Mouse (Mus musculus) c-Kit-negative CD71-positive TER-119-positive erythroid progenitor cells, embryonic 14.5 days (primary cell): Measurements from ENCODE around the gene Mbnl1.
"Not testable (repeated sequence)": the region's sequence is repeated elsewhere in the genome, so short reads cannot be mapped to it uniquely, and the experiment has no call there.

Experiments
- DNase-seq: peaks from one replicate; pipeline ENCODE4 v3.0.0-alpha.2; 2013; ENCODE audit warnings: low read depth, low spot score

Mbnl1 gene

DNA sequence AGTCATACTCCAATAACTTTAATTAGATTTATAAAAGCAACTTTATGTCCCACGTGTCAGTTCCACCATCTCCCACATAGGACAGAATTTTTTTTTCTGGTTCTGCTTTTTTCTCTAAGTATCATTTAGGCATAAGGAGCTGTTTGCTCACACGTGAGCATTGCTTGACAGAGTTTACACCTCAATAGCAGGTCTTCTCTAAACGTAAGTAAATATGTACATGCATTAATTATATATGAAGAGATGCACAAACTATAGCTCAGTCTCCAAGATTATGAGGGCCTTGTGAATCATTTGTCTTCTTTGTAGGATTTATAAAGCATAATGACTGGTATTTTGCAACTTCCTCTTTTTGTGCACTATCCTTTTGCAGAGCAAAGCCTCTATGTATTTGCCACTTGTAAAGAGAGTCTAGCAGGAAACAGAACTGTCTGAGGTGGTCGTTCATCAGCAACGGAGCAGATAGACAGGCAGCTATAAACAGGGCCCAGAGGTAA, at the start of gene Mbnl1:
Gene Mbnl1 (plus strand): TSS at position 150 of the 497 bp plus-strand sequence.
- DNase-seq: peak; percentile 46

DNA sequence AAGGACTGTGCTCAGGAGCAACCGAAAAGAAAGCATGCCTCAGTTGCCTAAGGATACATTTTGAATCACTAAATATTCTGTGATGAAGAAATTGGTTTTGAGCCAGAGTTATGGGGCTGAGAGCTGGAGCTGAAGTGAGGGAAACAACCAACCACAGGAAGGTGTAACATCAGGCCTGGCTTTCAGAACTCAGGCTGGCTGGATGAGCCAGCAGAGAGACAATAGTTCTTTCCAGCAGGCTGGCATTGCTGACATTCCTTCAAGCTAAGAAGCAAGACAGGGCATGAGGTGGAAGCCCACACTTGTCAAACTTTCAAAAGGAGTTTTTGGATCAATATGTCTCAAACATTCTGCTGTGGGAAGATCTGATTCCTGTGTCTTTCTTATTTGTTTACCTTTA, 48.5 kb upstream of the Mbnl1 start:
- no peak for DNase-seq

DNA sequence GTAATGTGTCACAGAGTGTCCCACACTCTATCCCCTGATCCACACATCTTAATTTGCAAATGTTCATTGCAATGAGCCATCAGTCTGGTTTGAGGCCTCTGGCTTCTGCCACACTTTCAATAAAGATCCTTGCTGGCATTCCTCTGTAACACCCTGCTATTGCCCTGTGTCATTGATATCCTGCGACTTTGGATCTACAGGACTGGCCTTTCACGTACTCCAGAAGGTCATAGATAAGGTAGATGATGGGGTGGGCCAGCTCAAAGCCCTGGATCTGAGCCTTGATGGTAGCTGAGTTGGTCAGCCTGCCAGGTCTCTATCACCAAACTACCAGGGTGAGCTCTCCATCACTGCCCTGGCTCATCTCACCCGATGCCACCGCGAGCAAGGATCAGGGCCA, 43.6 kb upstream of the Mbnl1 start:
- no peak for DNase-seq

DNA sequence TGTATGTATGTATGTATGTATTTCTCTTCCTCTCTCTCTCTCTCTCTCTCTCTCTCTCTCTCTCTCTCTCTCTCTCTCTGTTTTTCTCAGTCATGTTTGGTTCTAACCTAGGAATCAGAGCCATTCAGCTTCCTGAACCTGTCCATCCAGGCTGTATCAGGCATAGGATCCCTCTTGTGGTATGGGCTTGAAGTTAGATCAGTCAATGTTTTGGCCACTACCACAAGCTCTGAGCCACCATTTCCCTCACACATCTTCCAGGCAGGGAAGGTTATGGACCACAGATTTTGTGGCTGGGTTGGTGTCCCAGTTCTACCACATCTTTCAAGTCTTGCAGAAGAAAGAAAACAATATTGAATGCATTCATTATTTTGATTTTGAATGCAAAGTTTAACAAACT, 35.4 kb upstream of the Mbnl1 start:
- DNase-seq: no peak

DNA sequence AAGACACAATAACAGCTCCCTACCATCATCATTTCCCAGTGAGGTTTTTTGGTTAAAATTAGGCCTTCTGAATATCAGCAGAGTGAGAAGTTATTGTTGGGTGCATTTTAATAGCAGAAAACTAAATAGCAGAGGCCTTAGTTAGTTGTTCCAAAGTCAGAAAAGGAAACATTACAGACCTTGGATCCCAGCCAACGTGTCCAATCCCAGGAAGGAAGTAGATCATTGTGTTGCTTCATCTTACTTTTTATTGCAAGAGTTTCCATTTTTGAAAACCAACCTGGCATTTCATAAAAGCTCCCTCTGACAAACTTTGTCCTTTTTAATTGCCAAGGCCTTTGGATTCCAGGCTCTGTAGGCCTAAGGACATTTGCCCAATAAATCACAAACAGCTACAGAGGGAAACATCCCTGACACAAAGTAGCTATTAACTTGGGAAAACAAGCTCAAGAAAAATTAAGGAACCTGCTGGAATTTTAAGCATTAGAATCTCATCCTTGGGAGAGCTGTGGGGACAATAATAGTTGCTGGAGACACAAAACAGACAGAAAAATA, 34.9 kb upstream of the Mbnl1 start:
- no peak for DNase-seq

DNA sequence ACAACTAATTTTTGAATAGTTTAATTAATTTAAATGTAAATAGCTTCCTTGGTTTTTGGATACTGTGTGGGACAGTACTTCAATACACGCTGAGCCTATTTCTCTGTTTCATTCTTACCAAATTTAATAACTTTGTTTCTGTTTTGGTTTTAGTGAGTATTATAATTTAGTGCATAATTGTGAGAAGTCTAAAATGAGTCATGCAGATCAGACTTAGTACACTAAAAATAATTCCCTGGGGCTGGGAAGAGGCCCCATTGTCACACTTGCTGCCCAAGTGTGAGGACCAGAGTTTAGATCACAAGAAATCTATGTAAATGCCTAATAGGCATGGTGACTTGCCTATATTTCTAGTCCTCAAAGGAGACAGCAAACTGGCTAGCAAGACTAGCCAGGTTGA, 33.9 kb upstream of the Mbnl1 start:
- DNase-seq: no peak

DNA sequence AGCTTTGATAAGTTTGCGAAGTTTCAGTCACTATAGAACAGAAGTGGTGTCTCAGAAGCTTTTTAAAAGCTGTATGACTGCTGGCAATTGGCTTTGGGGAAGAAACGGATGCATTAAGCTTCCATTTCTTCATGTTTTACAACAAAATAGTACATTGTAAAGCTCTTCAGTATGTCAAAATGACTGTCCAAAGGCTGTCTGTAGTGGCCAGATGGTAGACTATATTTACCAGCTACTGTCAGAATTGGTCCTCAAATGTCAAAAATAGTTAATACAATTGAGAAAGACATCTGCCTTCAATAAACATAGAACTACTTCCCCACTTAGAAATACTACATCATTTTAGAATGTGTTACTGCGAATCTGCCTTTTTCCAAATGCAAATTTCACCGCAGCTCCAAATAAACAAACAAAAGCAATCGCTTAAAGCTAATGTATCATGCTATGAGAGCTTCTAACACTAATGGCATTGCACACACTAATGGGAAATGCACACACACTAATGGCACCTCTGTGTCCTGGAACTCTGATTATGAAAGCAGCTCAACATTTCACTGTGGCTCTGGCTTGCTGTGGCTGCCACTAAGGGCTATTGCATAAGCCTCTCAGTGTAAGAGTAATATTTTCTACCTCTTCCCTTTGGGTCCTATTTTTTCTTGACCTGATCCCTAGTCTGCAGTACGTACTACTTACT, 10.7 kb upstream of the Mbnl1 start:
- DNase-seq: no peak

DNA sequence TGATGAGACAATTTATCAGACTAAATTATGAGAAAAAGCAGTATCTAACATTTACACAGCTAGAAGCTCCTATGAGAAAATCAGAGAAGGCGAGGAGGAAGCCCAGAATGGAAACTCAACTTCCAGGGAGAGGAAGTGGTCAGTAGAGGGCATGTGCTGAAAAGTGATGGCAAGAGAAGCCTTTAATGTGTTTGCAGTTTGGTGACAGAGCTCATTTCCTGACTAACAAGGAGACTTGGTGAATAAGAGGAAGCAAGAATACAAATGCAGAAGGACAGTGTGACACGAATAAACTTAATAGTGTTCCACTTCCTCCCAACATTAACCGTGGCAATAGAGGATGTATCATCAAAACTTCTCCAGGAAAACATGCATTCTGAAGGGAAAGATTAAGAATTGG, 4.0 kb upstream of the Mbnl1 start:
- not testable (repeated sequence) for DNase-seq

DNA sequence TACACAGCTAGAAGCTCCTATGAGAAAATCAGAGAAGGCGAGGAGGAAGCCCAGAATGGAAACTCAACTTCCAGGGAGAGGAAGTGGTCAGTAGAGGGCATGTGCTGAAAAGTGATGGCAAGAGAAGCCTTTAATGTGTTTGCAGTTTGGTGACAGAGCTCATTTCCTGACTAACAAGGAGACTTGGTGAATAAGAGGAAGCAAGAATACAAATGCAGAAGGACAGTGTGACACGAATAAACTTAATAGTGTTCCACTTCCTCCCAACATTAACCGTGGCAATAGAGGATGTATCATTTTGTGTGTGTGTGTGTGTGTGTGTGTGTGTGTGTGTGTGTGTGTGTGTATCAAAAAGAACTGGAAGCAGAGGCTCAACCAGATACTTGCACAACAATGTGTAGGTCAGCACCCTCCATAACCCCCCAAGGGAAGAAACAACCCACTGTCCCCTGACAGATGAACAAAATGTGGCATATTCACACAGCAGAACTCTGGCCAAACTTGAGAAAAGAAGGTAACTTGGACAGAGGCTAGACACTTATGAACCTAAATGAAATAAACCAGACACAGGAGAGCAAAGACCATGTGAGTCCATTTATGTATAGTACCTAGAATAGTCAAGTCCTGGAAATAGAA, 3.3 kb upstream of the Mbnl1 start:
- DNase-seq: not testable (repeated sequence)

DNA sequence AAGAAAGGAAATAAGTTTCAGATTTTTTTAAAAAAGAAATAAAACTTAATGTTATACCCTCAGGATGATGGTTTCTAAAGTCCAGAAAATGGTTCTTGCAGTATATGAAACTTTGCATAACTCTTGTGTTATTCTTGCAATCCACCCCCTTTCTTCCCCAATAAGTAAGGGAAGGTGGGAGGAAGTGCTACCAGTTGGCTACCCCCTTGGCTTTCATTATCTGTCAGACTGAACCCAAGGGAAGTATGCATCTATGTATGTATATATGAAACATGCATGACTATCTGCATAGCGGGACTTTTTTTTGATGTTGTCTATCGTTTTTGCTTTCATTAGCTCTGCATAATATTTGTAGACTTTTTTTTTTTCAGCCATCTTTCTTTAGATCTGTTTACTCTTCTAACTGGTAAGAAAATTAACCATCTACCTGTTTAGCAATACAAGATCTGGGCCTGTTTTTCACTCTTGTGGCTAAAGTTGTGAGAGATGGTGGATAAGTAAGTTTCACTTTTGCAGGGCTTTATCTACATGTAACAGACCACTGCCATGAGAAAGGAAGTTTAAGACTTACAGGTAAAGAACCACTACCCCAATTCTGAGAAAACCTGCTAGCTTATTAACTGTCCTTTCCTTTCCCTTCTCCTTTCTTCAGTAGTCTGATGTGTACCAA, 484 bp upstream of the Mbnl1 start:
- DNase-seq: peak; percentile 60

DNA sequence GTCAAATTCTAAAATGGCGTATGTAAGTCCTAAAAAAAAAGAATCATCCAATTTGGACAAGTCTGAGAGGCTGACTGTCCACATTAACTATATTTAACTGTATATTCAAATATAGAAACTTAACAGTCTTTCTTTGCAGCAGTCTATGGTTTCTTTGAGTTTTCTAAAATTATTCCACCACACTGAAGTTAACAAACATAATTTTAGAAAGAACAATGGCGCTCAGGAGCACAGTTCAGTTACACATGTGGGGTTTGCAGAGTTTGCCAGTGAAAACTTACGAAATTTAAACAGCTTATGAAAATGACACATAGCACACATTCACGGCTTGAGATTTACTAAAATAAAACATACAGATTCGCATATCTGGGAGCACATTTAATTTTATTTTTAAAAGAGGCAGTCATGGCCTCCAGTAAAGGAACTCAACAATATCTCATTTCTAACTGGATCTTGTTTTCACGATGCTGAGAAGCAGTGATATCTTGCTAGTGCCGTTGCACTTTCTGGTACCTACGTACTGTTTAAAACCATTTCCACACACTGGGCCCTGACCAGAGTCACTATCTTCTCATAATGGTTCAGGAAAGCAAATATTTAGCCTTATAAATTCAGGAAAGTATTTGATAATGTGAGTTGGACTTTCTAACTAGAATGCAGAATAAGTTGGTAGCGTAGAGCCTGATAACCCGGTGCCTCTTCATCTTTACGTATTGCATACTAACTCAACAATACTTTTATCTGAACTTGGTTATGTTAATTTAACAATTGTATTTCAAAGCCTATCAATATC, 1.4 kb downstream of the Mbnl1 start:
- peak; percentile 42 for DNase-seq

DNA sequence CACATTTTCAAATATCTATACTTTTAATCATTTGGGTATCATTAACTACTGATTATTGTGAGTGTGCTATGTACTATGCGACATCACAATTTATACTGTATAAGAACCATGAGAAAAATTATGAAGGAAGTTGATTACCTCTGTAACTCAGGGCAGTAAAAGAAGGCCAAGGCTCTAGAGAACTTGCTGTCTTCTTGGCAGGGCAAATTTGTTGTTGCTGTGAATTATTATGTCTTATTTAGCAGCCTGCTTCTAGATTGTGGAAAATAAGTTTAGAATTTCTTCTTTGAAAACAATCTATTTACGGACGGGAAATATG, 2.0 kb downstream of the Mbnl1 start:
- no peak for DNase-seq

DNA sequence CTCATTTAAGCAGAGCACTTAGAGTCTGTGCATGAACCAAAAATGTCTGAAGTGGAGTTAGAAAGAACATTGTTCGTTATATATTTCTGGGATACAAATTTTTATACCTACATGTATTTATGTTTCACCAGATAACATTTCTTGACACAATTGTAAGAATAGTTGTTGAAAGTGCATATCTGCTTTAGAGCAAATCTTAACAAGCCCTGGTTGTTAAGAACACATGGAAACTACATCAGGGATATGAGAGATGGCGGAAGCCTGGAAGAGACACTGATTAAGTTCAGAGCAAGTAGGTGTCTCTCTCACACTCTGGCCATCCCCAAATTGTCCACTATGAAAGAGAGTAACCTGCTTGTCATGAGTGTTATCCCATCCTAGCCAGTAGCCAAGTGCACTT, 2.4 kb downstream of the Mbnl1 start:
- DNase-seq: no peak

DNA sequence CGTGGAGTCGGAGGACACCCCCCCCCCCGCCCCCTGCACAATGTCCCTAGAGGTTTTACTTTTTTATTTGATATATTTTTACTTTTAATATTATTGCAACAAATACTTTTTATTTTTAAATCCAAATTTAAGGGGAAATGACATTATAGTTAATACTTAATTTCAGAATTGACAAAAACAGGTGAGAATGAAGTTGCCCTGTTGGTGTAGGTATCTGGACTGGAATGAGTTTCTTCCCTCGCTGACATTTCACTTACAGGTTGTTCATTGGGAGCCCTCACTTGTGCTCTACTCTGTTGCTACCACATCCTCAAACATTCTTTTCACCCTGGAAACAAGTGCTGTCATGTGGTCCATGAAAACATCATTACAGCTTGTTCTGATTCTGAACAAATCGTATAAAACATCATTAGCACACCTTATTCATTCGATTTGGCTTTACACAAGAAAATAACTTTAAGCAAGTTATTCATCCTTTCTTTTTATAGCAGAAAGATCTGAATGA, 4.2 kb downstream of the Mbnl1 start:
- no peak for DNase-seq

DNA sequence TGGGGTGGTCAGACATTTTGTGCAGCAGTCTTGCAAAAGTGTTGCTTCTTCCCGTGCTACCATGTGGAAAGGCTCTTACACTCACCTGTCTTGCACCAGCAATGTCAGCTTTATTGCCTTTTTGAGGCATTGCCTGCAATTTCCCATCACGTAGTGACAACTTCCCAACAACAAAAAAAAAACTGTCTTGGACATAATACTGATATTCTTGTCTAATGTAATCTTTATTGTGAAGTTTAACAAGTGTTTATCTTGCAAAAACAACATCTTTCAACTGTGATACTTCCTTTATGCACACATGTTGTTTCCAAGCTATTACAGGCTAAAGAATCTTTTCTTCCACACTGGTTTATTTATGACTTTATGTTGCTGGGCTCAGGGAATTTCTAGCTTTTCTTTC, 5.8 kb downstream of the Mbnl1 start:
- DNase-seq: no peak

DNA sequence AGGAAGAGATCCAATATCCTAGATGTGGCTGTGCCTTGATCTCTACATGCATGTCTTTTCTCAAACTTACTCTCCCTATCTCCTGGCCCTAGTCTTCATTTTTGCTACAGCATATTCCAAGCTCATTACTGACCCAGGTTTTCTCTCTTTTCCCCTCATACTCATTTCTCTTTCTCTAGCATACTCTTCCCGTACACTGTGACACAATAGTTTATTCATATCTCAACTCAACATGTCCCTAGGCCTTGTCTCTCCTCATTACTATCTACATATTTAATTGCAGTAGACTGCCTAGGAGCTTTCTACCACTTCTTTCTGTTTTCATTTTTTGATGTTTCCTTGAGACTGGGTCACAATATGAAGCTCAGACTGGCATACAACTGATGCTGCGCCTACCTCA, 8.1 kb downstream of the Mbnl1 start:
- no peak for DNase-seq

DNA sequence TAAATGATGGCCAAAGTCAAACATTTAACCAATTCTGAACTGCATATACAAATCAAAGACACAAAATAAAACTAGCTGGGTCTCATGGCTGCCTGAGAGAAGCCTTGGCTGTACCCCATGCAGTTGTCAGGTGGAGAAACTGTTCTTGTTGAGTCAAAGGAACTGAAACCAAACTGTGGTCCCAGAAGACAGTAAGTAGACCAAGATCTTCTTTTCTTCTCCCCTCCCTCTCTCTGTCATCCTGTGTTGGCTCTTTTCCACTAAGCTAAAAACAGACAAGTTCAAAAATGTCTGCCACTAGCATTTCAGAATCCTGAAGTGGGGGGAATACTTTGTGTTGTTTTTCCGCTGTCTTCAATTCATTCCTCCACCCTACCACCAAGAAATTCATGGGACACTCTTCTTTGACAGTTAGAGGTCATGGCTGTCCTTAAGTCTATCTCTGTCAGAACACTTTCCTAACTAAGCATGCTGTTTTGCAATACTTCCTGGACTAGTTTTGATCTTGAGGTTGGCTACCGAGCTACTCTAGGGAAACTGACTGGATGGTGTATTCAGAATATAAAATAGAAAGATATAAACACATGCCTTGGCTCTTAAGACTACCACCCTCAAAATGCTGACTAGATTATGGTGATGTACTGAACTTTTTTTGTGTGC, 9.2 kb downstream of the Mbnl1 start:
- no peak for DNase-seq

DNA sequence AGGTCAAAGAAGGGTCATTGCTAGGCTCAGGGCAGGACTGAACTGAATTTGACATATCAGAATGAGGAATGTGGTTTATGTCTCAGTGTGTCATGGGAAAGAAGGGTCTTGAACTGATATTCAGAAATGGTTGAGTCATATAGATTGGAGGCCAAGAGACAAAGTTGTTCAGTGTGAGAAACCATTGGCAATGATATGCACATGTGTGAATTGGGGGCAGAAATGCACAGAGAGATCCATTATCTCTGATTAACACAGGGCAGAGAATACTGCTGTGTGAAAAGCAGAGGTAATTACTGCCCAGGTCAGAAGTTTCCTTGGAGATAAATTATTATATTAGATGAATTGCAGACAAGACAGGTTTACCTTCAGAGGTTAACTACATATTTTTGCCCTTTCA, 10.7 kb downstream of the Mbnl1 start:
- DNase-seq: no peak

DNA sequence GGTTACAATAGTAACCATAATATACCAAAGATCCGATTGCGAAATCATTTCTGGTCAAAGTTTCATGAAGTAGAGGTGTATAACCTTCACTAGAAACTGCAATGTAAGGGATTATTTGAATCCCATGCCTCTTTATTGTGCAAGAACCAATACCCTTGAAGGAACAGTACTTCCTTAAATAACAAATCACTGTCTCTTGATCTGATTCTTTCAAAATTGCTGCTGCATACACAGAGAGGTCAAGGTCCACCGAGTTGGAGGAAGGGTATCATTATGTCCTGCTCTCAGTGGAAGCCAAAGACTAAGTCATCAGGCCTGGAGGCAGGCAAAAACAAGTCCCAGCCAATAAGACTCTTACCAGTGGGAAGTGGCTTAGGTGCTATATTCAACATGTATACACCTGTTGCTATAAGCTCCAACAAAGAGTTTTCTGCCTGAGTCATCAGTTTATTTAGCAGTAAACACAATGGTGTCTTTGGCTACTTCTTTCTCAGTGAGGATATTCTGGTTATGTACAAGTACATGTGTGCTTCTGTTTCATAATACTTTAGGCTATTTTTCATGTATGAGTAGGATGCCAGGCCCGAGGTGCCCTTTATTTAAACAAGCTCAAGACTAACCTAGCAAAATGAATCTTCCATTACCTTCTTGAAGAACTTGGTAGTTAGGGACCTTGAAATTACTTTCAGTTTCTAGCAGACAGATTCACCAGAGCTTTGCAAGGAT, 13.5 kb downstream of the Mbnl1 start:
- DNase-seq: no peak

DNA sequence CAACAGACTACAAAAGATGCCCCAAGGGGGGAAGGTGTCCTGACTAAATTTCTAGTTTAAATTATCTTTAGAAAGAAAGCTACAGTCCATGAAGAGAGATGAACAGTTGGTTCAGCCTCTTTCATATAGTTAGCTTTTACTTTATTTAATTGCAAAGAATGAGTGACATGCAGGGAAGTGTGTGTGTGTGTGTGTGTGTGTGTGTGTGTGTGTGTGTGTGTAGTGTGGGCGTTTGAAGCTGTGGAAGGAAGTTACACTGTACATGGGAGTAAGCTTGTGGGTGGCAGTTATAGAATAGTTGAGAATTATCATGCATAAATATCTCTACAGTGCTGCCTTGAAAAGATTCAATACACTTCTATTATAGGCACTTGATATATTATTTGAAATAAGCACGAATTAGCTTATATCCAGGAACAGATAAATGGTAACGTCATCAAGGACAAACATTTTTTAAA, 14.1 kb downstream of the Mbnl1 start:
- DNase-seq: no peak
